Mouse (Mus musculus): ENCODE results near the gene Satl1.
"Not testable (repeated sequence)": the region's sequence is repeated elsewhere in the genome, so short reads cannot be mapped to it uniquely, and the experiment has no call there.

Satl1 gene

GRCm38 (mm10) chrX:112406679-112407078, at the start of gene Satl1:
TSS of gene Satl1 (minus strand) at chrX:112406779.
- DNase-seq (ENCODE audit: low spot score in 2 of 2), result no peak

GRCm38 (mm10) chrX:112438064-112438463, 31.5 kb upstream of the Satl1 start:
- no peak for DNase-seq (ENCODE audit: low spot score in 2 of 2)

DNA sequence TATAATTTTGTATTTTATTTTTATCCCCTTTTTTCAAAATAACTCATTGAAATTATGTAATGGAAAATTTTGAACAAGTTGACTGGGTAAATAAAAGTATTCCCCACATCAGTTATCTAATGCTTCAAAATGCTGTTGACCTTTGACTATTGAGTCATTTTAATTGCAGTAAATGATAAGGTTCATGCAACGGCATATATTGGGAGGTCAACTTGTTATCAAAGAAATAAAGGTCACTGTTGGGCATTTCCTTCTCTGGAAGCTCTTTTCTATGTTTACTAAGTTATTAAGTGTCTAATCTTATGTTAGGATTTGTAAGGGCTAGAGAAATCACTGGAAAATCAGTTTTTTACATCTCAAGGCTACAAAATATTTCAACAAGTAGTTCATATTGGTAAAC, 31.0 kb upstream of the Satl1 start:
- no peak for DNase-seq (ENCODE audit: low spot score in 2 of 2)

- not testable (repeated sequence) for DNase-seq (ENCODE audit: low spot score in 2 of 2)
Measured at GRCm38 (mm10) chrX:112422998-112423397, 16.4 kb upstream of the Satl1 start.

GRCm38 (mm10) chrX:112412309-112412708, 5.7 kb upstream of the Satl1 start:
- no peak for DNase-seq (ENCODE audit: low spot score in 2 of 2)

DNA sequence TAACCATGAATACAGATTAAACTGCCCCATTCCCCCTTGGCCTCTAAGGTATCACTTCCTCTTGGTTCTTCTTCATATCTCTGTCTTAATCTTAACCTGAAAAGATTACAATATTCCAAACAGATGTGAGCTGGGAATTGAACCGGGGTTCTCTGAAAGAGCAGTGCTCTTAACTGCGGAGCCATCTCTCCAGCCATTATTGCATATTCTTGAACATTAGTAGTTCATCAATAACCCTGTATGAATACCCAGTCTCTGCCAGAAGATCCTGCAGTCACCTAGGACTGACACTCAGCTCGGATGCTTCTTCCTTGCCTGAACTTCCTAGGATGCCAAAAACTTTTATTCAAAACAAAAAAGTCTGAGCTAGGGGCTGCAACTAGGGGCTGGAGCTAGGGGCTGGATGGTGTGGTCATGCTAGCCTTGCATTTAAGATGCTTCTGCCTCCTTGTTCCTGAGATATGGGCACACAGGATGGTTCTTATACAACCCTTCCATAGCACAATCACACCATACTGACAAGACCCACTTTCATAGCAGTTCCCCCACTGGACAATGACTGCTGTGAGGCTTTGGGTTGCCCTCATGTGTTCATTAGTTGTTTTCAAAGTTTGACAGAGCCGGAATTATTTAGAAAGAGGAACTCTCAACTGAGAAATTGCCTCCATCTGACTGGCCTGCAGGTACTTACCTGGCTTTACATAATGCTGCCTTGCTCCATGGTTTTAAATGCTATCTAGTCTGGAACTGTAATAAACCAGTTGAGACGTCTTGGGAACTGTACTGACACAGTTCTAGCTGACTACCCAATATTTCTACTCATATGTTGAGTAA, 35.8 kb downstream of the Satl1 start:
- peak; percentile 35 to 78 for DNase-seq (ENCODE audit: low spot score in 2 of 2)

GRCm38 (mm10) chrX:112368426-112368825, 38.2 kb downstream of the Satl1 start:
- DNase-seq (ENCODE audit: low spot score in 2 of 2), result no peak

- DNase-seq (ENCODE audit: low spot score in 2 of 2), result no peak
Measured at GRCm38 (mm10) chrX:112348395-112348791, 58.2 kb downstream of the Satl1 start.

DNA sequence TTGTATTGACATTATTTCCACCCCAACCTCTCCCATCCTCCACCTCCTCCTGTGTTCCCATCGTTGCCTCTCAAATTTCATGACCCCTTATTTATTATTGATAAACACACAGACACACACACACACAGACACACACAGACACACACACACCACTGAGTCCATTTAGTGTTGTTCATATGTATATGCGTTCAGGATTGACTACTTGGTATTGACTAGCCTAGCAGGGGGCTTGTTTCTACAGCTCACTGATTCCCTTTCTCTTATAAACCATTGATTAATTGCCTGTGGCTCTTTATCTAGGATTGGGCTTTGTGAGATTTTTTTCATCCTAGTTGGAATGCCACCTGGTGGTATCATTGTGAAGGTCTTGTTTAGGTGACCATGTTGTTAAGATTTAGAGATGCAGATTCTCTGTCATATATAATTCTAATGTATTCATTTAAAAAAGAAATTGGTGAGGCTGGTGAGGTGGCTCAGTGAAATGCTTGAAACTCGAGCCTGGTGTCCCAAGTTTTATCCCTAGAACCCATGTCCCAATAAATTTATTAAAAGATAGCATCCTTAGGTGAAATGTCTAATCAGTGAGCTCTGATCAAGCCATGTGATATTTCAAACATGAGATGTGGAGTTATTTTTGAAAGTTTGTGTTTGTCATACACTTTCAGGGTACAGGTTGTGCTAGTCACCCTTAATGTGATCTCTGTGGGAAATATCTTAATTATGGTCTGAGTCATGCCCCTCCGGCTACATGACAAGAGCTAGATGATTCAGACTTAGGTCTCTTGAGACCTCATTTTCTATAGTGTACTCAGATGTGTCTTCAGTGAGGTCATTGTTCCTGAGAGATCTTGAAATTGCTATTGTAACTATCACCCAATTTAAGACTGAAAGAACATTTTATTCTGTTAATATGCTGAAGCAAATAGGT, 58.8 kb downstream of the Satl1 start:
- no peak for DNase-seq (ENCODE audit: low spot score in 2 of 2)

- DNase-seq (ENCODE audit: low spot score in 2 of 2), result no peak
Measured at GRCm38 (mm10) chrX:112339486-112339885, 67.1 kb downstream of the Satl1 start.

All from spleen, postnatal 4 days (tissue).